Mouse (Mus musculus) liver (tissue): ENCODE results near the gene Mob3c.
A peak's percentile ranks its signal among the peaks of the same experiment; 100 is the strongest.

Experiments
- DNase-seq: peaks from one replicate; pipeline ENCODE4 v3.0.0-alpha.2; 2020; ENCODE audit warnings: mixed read lengths

Mob3c gene

GRCm38 (mm10) chr4:115827888-115828571 is at the start of gene Mob3c:
Gene Mob3c (plus strand): TSS chr4:115828092.
- peak; percentile 86 for DNase-seq

DNA sequence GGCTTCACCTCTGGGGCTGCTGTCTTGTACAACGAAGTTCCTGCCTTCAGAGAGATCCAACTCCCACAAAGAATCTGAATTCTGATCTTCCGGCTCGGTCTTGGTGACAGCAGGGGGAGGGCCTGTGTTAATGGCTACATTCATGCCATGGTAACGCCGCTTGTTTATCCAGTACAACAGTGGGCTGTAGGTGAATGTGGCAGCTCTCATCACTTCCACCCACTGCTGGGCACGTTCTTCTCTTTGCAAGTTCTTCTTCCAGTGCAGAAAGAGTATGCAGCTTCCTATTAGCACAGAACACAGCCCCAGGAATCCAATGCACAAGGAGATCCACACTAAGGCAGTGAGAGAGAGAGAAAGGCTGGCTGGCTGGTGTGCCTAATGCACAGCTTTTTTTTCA is 47.6 kb upstream of the Mob3c start:
- DNase-seq = no peak

GRCm38 (mm10) chr4:115780918-115781317 is 47.0 kb upstream of the Mob3c start, which contains the start of gene Tex38:
Gene Tex38 (minus strand): TSS chr4:115781018.
- no peak for DNase-seq

DNA sequence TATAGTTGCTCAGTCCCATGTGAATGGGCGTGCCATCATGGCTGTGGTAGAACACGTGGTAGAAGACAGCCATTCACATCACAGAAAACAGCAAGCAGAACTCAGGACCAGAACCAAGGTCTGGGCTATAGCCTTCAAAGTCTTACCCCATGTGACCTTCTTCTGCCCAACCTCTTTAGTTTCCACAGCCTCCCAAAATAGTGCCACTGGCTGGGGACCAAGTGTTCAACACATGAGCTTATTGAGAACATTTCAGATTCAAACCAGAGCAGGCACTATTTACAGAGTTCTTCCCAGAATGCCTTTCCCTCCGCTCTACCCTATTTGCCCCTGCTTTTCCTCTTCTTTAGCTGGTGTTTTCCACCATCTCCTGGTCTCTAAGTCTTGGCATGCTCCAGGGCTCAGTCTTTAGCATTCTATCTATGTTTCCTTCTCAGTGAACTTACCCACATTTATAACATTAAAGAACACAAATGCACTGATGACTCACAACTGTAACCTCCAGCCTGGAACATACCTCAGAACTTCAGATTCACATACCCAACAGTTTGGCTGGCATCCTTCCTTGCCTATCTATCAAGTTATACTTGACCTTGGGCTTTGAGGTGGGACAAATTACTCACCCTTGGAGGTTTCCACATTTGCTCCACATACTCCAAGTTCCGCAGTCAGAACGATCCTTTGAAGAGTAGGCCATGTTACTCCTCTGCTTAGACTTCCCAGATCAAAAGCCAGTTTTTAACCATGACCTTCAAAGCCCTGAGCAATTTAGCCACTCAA is 45.7 kb upstream of the Mob3c start:
- no peak for DNase-seq

GRCm38 (mm10) chr4:115784769-115785510 is 43.0 kb upstream of the Mob3c start, which contains the start of gene Atpaf1:
Gene Atpaf1 (plus strand): TSS chr4:115784812.
- DNase-seq = peak; percentile 72

GRCm38 (mm10) chr4:115785511-115786034 is 42.3 kb upstream of the Mob3c start:
- no peak for DNase-seq

- DNase-seq = no peak
These were observed 37.0 kb upstream of the Mob3c start for GRCm38 (mm10) chr4:115790864-115791263.

GRCm38 (mm10) chr4:115795360-115795759 is 32.5 kb upstream of the Mob3c start:
- DNase-seq = no peak

DNA sequence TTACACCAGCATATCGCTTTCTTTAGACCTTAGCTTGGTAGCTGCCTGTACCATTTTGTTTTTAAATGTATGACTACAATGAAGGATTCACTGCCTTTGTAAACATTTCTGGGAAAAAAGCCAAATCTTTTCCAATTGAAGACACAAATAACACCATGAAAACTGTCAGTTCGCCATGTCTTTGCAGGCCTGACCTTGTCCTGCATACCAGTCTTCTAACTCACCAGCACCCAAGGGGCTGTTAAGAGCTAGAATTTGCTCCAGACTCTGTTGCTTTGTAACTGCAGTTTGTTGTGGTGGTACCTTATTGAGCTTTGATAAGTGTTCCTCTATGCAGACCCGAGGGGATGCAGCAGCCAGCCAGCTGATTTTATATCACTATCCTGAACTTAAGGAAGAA is 27.9 kb upstream of the Mob3c start:
- no peak for DNase-seq

GRCm38 (mm10) chr4:115812326-115812725 is 15.6 kb upstream of the Mob3c start:
- DNase-seq = no peak

- no peak for DNase-seq
These were observed 12.3 kb upstream of the Mob3c start for GRCm38 (mm10) chr4:115815606-115816005.

DNA sequence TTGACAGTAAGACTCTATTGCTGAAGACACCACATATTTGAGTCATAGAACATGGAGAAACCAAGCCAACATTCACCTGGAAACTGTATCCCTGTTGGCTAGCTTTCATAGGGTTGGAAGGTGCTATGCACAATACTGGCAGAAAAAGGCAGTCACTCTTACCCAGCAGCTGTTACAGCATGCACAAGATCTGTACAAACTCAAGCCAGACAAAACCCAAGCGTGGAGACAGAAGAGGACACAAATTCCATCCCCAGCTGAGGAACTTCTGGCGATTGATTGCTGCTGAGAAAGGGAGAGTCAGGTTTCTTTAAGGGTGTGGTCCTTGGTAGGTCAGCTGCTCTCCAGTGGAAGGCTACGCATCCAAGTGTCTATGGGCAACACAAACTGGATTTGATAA is 7.7 kb upstream of the Mob3c start:
- no peak for DNase-seq

DNA sequence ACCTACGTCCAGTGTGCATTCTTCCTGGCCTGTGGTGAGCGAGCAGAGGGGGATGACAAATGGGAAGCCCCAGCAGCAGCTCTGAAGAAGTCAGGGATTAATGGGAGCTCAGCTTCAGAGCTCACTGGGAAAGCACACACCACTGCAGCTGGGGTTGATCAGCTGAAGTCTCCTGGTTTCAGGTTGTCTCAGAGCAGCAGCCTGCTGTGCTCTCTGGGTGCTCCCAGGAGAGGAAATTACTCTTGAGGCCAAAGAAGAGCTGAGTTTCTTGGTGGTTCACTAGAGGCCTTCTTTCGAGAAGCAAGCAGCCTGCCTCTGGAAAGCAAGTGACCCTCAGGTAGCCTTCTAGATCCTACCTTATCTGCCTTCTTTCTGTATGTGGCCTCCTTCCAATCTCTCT is 6.9 kb upstream of the Mob3c start:
- DNase-seq = no peak

- DNase-seq = no peak
These were observed 6.5 kb upstream of the Mob3c start for GRCm38 (mm10) chr4:115821431-115821830.

- no peak for DNase-seq
These were observed 6.0 kb upstream of the Mob3c start for GRCm38 (mm10) chr4:115821928-115822327.

GRCm38 (mm10) chr4:115824178-115824577 is 3.7 kb upstream of the Mob3c start:
- peak; percentile 65 for DNase-seq

GRCm38 (mm10) chr4:115825271-115825670 is 2.6 kb upstream of the Mob3c start:
- no peak for DNase-seq

- DNase-seq = no peak
These were observed 826 bp upstream of the Mob3c start for GRCm38 (mm10) chr4:115827066-115827465.

DNA sequence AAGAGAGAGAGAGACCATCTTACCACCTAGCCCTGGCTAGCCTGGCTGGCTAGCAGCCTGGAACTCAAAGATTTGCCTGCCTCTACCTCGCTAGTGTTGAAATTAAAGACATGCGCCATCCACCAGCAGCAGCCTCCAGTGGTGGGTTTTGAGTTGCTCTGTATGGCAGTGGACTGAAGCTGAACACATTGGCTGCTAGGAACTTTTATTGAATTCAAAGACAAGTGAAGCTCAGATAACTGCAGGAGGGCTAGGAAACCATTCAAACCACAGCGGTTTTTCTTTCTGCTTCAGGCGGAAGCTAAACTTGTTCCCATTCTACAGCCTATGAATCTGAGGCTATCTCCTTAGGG is 381 bp upstream of the Mob3c start:
- DNase-seq = no peak

GRCm38 (mm10) chr4:115828572-115828902 is 645 bp downstream of the Mob3c start:
- DNase-seq = no peak

DNA sequence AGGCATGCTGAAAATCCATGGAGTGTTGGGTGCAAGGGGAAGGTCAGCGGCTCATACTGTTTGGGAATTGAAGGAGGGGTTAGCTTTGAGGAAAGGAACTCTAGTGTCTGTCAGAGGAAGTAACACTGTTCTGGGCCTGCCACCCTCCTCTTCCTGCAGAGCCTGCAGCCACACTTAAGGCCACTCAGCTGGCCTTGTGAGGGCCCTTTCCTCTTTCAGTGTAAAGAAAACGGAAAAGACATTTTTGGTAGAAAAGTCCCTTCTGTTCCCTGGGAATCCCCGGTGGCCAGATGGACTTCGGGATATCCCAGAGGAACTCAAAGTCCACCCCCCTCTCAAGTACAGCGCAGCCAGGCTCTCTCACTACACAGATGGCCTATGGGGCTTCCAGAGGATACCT is 2.6 kb downstream of the Mob3c start:
- DNase-seq = no peak

GRCm38 (mm10) chr4:115831221-115831620 is 3.3 kb downstream of the Mob3c start:
- no peak for DNase-seq

DNA sequence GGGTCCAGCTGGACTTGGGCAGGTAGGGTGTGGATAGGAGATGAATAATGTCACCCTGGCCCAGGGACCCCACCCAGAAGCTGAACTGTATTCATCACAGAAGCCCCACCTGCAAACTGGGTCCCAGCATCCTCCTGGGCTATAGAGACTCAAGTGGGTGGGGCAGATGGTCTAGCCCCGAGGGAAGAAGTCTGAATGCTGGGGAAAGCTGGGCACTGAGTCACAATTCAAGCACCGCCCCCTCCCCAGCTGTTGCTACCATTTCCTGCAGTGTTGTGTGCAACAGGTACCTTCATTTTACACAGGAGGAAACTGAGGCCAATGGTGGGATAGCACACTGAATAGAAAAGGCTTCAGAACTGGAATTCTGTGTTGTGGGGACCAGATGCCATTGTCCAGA is 4.1 kb downstream of the Mob3c start:
- DNase-seq = no peak

DNA sequence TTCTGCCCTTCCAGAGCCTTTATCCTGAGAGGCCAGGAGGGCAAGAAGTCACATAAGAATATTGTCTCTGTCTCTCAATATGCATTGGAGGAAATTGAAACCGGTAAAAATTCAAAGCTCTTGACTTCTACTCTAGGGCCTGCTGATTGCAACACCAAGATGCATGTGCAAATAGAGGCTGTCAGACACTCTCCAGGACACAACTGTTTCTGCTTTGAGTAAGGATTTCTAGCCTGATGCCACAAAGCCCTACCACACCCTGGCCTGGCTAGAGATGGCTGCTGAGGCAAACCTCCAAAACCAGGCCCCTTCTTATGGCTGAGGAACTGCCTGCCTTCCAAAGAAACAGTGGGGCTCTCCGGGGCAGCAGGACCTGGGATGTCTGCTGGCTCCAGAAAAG is 7.7 kb downstream of the Mob3c start:
- no peak for DNase-seq
